Mouse (Mus musculus): ENCODE measurements around the gene Zfp750.

The Zfp750 gene

GRCm38 (mm10) chr11:121519131-121519530 is at the start of gene Zfp750:
TSS of gene Zfp750 (minus strand) at chr11:121519333.
- DNase-seq (ENCODE audit: low read depth, low spot score), result no peak

GRCm38 (mm10) chr11:121564265-121564664 is 45.1 kb upstream of the Zfp750 start:
- no peak for DNase-seq (ENCODE audit: low read depth, low spot score)

GRCm38 (mm10) chr11:121563312-121563711 is 44.2 kb upstream of the Zfp750 start:
- no peak for DNase-seq (ENCODE audit: low read depth, low spot score)

- DNase-seq (ENCODE audit: low read depth, low spot score), result no peak
Measured at GRCm38 (mm10) chr11:121560294-121560663, 41.1 kb upstream of the Zfp750 start.

GRCm38 (mm10) chr11:121559527-121560293 is 40.6 kb upstream of the Zfp750 start:
- no peak for DNase-seq (ENCODE audit: low read depth, low spot score)

GRCm38 (mm10) chr11:121558522-121558921 is 39.4 kb upstream of the Zfp750 start:
- DNase-seq (ENCODE audit: low read depth, low spot score), result no peak

GRCm38 (mm10) chr11:121557946-121558345 is 38.8 kb upstream of the Zfp750 start:
- no peak for DNase-seq (ENCODE audit: low read depth, low spot score)

- no peak for DNase-seq (ENCODE audit: low read depth, low spot score)
Measured at GRCm38 (mm10) chr11:121556727-121557126, 37.6 kb upstream of the Zfp750 start.

GRCm38 (mm10) chr11:121553458-121553857 is 34.3 kb upstream of the Zfp750 start:
- no peak for DNase-seq (ENCODE audit: low read depth, low spot score)

- no peak for DNase-seq (ENCODE audit: low read depth, low spot score)
Measured at GRCm38 (mm10) chr11:121552846-121553457, 33.8 kb upstream of the Zfp750 start.

- DNase-seq (ENCODE audit: low read depth, low spot score), result no peak
Measured at GRCm38 (mm10) chr11:121552167-121552566, 33.0 kb upstream of the Zfp750 start.

- no peak for DNase-seq (ENCODE audit: low read depth, low spot score)
Measured at GRCm38 (mm10) chr11:121551206-121551799, 32.2 kb upstream of the Zfp750 start.

- DNase-seq (ENCODE audit: low read depth, low spot score), result no peak
Measured at GRCm38 (mm10) chr11:121549843-121550647, 30.9 kb upstream of the Zfp750 start.

- DNase-seq (ENCODE audit: low read depth, low spot score), result peak; percentile 56
Measured at GRCm38 (mm10) chr11:121548996-121549842, 30.1 kb upstream of the Zfp750 start.

- peak; percentile 84 for DNase-seq (ENCODE audit: low read depth, low spot score)
Measured at GRCm38 (mm10) chr11:121547925-121548324, 28.8 kb upstream of the Zfp750 start.

GRCm38 (mm10) chr11:121547234-121547633 is 28.1 kb upstream of the Zfp750 start:
- peak; percentile 70 for DNase-seq (ENCODE audit: low read depth, low spot score)

- no peak for DNase-seq (ENCODE audit: low read depth, low spot score)
Measured at GRCm38 (mm10) chr11:121545398-121546034, 26.4 kb upstream of the Zfp750 start.

GRCm38 (mm10) chr11:121544755-121545397 is 25.7 kb upstream of the Zfp750 start:
- no peak for DNase-seq (ENCODE audit: low read depth, low spot score)

- peak; percentile 33 for DNase-seq (ENCODE audit: low read depth, low spot score)
Measured at GRCm38 (mm10) chr11:121543922-121544321, 24.8 kb upstream of the Zfp750 start.

- peak; percentile 68 for DNase-seq (ENCODE audit: low read depth, low spot score)
Measured at GRCm38 (mm10) chr11:121543287-121543856, 24.2 kb upstream of the Zfp750 start.

All from c-Kit-negative CD71-positive TER-119-positive erythroid progenitor cells, embryonic 14.5 days (primary cell).